Mouse (Mus musculus) liver, embryonic 14.5 days (tissue): ENCODE results near the gene Junb.
A peak's percentile ranks its signal among the peaks of the same experiment; 100 is the strongest.

Experiments used
- CTCF ChIP-seq: IDR thresholded peaks from 2 replicates; pipeline ENCODE4 v1.5.1; 2016; ENCODE audit warnings: antibody characterized with exemption, low read depth, control low read depth
- EP300 ChIP-seq: IDR thresholded peaks from 2 replicates; pipeline ENCODE4 v1.6.1; 2016; ENCODE audit warnings: antibody characterized with exemption, low read depth

DNA sequence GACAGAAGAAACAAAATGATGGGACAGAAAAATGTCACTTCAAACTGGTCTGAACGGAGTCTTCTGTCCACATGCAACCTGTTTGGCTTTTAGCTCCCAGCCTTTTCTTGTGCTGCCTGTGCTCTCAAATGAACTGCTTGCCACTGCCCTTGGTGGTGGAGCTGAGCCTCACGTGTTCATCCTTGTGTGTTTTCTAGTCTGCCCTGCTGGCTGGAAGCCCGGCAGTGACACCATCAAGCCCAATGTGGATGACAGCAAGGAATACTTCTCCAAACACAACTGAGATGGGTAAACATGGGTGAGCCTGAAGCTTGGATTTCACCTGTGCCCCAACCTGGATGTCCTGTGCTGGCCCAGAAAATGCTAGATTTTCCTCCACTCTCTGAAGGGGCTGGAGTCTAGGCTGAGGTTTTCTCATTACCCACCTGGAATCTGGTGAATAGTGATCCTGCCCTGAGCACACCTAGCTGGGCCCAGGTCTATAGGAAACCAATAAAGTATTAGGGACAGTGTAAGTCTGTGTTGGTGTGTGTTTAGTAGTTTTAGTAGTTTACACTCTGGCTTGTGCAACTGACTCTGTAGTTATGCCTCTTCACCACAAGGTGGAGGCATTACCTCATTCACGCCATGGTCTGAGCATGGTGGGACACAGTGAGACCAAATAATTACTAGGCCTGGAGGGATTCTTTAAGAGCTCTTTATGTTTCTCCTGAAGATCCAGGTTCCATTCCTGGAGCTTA lies 4.5 kb downstream of the Junb start:
- peak; percentile 91 for TF ChIP-seq CTCF
- 0 out of 2 replicates have a peak, but pooled peaks have one; percentile 17 for TF ChIP-seq EP300
